Mouse (Mus musculus): ENCODE results near the gene Myrfl.
A peak's percentile ranks its signal among the peaks of the same experiment; 100 is the strongest.

Myrfl gene

GRCm38 (mm10) chr10:116896336-116897177 is at the start of gene Myrfl:
Gene Myrfl (minus strand): TSS chr10:116896919.
- DNase-seq (ENCODE audit: low spot score in 2 of 2) = no peak

- DNase-seq (ENCODE audit: low spot score in 2 of 2) = no peak
Measured at GRCm38 (mm10) chr10:116944940-116945339, 48.2 kb upstream of the Myrfl start.

DNA sequence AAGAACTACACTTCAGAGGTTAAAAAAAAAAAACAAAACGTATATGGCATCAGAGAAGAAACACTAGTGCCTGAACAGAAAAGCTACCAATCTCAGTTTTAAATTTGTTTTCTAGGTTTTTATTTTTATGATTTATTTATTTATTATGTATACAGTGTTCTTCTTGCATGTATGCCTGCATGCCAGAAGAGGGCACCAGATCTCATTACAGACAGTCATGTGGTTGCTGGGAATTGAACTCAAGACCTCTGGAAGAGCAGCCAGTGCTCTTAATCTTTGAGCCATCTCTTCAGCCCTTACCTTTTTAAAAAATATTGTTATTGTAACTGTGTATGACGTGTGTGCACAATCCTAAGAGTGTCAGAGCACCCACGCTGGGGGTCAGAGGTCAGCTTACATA is 47.4 kb upstream of the Myrfl start:
- DNase-seq (ENCODE audit: low spot score in 2 of 2) = peak in 1 of 2 experiments; percentile 10

- DNase-seq (ENCODE audit: low spot score in 2 of 2) = peak; percentile 7 to 34
Measured at GRCm38 (mm10) chr10:116943025-116943424, 46.3 kb upstream of the Myrfl start.

GRCm38 (mm10) chr10:116935028-116935427 is 38.3 kb upstream of the Myrfl start:
- no peak for DNase-seq (ENCODE audit: low spot score in 2 of 2)

DNA sequence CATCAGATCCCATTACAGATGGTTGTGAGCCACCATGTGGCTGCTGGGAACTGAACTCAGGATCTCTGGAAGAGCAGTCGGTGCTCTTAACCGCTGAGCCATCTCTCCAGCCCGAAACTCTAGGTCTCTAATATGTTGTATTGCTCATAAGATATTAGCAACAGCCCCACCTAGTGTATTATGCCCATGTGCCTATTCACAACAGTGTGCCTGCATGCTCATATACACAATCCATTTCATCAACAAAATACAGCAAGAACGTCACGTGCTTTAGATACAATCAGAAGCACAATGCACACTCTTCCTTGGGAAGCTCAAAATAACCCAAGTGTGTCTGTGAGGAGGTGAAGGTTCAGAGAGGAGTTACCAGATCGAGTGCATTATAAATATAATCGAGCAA is 37.1 kb upstream of the Myrfl start:
- no peak for DNase-seq (ENCODE audit: low spot score in 2 of 2)

DNA sequence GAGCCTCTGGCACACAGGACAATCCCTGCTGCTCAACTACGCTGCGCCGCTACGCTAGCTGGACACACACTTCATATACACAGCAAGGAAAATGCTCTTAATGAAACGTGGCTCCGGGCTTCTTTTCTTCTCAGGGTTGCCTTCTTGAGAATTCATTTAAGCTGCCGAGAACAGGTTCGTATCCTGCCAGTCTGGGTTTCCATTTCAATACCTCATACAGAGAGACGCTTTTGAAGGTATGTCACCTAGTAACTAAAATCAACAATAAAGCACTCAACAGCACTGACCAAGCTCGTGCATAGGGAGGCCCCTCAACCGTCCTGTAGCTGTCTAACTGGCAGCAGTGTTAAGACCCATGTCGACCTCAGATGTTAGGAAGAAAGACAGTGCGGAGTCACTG is 35.7 kb upstream of the Myrfl start:
- no peak for DNase-seq (ENCODE audit: low spot score in 2 of 2)

DNA sequence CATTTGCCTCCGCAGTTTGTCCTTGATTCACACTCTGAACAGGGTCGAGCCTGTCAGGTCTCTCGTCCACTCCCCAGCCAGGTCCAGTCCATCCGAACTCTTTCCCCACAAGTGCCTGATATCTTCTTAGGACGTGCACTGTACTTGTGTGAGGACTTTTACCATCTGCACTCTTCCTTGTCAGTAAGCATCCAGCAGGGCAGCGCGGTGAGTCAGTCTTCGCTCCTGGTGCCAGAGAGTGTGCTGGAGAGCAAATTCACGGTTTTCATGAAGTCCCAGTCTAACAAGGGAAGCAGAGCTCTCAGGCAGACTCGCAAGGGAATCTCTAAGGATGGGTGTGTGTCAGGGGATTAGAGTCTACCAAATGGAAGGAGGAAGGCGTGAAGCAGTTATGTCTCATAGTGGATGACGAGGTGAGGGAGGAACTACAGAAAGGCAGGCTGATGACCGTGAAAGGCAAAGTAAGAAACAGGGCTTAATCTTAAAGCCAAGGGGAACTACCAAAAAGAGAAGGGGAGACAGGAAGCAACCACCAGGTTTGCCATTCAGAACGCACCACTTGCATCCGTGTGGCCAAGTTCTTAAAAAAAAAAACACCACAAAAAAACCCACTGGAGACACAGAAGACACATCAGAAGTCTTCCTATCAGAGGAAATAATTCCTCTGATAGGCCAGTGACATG is 34.9 kb upstream of the Myrfl start:
- DNase-seq (ENCODE audit: low spot score in 2 of 2) = no peak

DNA sequence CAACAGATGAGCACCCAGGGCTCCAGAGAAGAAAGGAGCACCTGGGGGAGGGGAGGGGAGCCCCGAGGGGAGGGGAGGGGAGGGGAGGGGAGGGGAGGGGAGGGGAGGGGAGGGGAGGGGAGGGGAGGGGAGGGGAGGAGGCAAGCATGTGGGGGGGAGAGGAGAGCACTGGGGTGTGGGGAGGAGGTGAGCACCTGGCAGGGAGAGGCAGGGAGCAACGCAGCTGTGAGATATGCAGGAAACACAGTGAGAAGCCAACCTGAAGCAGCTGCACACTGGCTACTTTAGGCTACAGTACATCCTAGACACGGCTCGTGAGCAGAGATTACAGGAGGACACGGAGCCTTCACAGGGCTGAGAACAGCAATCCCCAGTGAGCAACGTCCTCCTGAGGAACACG is 34.2 kb upstream of the Myrfl start:
- DNase-seq (ENCODE audit: low spot score in 2 of 2) = no peak

DNA sequence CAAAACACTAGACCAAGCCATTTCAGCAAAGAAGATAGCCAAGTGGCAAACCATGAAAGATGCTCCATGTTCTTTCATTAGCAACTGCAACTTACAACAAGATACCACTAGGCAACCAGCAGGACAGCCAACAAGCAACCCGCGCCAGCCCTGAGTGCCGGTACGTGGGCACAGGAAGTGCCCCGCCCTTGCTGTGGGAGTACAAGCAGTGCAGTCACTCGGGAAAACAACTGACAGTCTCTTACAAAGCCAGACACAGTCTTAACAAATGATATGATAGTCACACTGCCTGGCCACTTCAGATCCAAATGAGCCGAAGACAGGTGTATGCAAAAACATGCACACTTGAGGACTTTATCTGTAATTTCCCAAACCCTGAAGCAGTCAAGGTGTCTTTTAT is 33.8 kb upstream of the Myrfl start:
- DNase-seq (ENCODE audit: low spot score in 2 of 2) = peak in 1 of 2 experiments; percentile 61

GRCm38 (mm10) chr10:116928826-116929225 is 32.1 kb upstream of the Myrfl start:
- DNase-seq (ENCODE audit: low spot score in 2 of 2) = no peak

GRCm38 (mm10) chr10:116926428-116927113 is 29.9 kb upstream of the Myrfl start:
- DNase-seq (ENCODE audit: low spot score in 2 of 2) = no peak

- DNase-seq (ENCODE audit: low spot score in 2 of 2) = no peak
Measured at GRCm38 (mm10) chr10:116923651-116924495, 27.2 kb upstream of the Myrfl start.

- DNase-seq (ENCODE audit: low spot score in 2 of 2) = no peak
Measured at GRCm38 (mm10) chr10:116922161-116922560, 25.4 kb upstream of the Myrfl start.

GRCm38 (mm10) chr10:116921416-116921815 is 24.7 kb upstream of the Myrfl start:
- DNase-seq (ENCODE audit: low spot score in 2 of 2) = no peak

DNA sequence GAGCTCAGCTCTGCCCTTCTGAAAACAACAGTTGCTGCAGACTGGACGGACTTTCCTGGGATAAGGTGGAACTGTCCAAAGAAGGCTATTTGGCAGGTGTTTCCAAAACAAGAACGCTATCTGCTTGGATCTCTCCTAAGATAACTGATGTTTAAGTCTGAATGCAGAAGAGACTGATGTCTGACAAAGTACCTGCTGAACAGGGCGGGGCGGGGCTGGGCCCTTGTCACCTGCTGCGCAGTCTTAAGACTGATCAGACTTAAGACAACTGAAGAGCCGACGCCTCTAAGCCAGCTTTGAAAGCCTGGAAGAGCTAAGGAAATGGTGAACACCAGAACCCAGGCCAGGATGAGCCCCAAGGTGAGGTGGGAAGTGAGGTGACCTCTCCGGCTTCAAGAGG is 23.9 kb upstream of the Myrfl start:
- no peak for DNase-seq (ENCODE audit: low spot score in 2 of 2)

- no peak for DNase-seq (ENCODE audit: low spot score in 2 of 2)
Measured at GRCm38 (mm10) chr10:116919368-116920317, 22.9 kb upstream of the Myrfl start.

GRCm38 (mm10) chr10:116916581-116916980 is 19.9 kb upstream of the Myrfl start:
- no peak for DNase-seq (ENCODE audit: low spot score in 2 of 2)

GRCm38 (mm10) chr10:116915286-116915685 is 18.6 kb upstream of the Myrfl start:
- no peak for DNase-seq (ENCODE audit: low spot score in 2 of 2)

GRCm38 (mm10) chr10:116914586-116914985 is 17.9 kb upstream of the Myrfl start:
- DNase-seq (ENCODE audit: low spot score in 2 of 2) = no peak

Data from natural killer cell, adult 2 months (primary cell).